Mouse (Mus musculus) central nervous system, embryonic 11.5 days (tissue): ENCODE measurements around the gene Doc2a. TPM values are rescaled to one million over a fixed set of nuclear protein-coding genes. Genes with fewer than 3 reads are reported as not detected.

ENCODE experiments used
- polyA plus RNA-seq: library from polyadenylated mRNA; depleted of rRNA; stranded (reverse); fragments of >200 nt; gene quantifications from 2 replicates; pipeline ENCODE4 v1.2.3, GENCODE M21; 2012; rRNA removed

Gene Doc2a
- polyA plus RNA-seq = 4.1 and 5.6 TPM in 2 replicates

DNA sequence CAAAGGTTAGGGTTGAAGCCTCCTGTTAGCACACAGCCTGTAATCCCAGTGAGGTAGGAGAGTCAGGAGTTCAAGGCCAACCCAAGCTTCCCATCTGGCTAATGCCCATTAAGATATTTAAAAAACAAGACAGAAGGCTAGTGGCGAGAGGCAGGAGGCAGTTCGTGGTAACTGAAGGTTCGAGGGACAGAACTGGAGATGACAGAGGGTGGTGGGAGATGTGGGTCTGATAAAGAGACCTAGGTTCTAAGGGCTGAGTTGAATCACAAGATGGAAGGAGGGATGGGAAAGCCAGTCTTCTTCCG is at the start of gene Doc2a:
TSS of gene Doc2a (plus strand) at position 301 of the 305 bp plus-strand sequence.

DNA sequence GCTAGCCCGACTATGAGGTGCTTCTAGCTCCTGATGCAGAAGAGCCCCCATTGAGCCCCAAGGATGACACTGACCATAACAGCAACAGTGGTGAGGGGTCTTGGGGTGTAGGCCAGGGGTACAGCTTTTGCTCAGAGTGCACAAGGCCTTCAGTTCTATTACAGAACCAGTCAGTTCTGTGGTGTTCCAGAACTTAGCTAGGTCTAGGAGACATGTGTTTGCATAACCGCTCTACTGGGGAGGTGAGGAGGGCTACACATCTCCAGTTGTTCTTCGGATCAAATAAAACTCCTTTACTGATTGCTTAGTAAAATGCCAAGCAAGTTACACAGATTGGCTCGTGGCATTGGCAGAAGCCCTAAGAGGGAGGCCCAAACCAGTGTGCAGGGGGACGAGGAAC is 15.7 kb upstream of the Doc2a start, which contains the start of gene 4930451I11Rik:
TSS of gene 4930451I11Rik (minus strand) at position 101 of the 400 bp plus-strand sequence.

DNA sequence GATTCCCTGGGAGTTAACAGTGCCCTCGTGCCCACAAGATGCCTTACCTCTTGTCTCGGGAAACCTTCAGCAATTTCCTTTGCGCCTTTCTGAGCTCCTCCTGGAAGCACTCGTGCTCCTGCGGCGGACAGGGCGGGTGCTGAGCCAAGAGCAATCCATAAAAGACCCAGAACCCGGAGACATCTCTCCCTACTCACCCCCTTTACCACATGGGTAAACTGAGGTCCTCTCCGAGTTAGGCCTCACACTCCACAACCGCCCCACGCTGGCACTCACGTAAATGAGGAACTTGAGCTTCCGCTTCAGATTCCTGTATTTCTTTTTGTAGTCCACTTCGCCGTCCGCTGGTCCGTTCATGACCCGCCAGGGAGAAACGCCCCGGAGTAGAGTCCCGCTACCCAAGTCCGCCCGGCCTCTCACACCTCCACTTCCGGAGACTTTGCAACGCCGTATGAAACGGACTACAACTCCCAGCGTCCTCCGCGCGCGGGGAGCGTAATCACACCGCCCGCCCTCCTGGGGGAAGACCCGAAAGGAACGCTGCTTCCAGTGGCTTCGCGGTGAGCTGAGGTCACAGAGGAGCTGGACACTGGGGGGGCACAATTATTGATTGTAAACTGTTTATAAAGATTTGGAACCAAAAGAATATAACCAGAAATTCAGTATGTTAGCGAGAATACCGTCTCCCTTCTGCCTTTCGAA is 14.4 kb downstream of the Doc2a start, which contains the start of gene Hirip3:
TSS of gene Hirip3 (plus strand) at position 544 of the 702 bp plus-strand sequence.

DNA sequence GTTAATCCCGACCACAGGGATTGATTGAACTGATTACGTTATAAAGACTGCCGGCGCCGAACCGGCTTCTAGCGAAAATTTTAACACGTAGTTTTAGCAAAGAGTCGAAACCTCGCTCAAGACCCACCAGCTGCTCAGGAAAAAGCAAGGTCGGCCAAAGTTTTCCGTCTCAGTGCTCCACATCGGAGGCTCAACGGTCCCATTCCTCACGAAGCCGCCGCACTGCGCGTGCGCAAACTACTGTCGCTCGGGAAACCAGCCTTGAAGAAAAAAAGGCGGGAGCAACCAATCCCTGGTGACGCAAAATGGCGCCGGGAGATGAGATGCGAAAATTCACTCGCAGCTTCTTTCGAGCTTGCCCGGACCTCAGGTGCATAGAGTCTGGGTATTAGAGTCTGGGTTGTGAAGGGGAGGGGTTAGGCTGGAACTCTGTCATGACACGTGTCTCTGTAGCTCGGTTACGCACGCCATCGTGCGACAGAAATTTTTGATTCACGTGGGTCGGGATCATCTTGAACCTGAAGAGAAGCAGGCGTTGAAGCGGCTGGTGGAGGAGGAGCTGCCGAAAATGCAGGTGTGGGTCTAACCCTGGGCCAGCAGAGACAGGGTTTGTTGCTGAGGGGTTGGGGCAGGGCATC is 15.1 kb downstream of the Doc2a start, which contains the start of gene Ino80e:
TSS of gene Ino80e (minus strand) at position 231 of the 638 bp plus-strand sequence.

DNA sequence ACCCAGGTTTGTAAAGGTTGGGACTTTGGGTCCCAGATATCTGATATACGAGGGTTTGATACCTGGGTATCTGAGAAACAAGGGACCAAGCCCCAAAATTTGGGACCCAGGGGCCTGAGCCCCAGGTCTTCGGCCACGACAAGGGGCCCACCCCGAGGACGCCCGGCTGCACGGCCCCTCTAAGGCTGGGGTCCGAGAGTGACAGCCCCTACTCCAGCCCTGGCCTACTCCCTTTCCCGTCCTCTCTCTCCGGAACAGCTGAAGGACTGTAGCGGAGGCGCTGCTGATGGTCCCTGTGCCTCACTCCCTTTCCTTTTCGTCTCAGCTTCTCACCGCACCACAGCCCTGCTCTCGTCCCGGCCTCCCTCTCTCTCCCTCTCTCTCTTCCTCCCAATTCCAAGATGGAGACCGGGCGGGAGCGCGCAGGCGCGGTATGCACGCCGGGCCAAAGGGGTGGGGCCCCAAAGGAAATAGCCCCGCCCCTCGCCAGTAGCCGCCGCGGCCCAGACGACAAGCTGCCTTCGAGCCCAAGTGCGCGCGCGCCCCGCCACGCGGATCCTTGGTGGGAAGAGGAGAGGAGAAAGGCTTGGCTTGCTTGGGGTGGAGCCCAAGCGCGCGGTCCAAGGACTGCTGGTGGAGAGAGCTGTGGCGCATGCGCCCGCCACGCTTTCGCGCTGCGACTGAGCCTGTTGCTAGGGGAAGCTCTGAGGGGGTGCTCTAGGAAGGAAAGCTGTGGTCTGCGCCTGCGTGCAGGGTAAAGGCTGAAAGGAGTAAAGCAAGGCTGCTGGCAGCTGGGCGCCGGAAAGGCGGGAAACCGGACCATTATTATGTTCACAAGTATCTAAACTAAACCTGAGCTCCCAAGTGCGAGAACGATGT is 37.3 kb downstream of the Doc2a start, which contains the start of gene Taok2:
TSS of gene Taok2 (minus strand) at position 418 of the 879 bp plus-strand sequence.

Other genes with a start within 250 kb of the Doc2a start
- 2.4 and 5.1 TPM in 2 replicates for gene Nupr1, start 216.6 kb upstream of the Doc2a start, polyA plus RNA-seq
- gene Sgf29, start 198.1 kb upstream of the Doc2a start, polyA plus RNA-seq = 35.7 and 51.2 TPM in 2 replicates
- gene Sult1a1, start 171.0 kb upstream of the Doc2a start, polyA plus RNA-seq = 0.28 and 0.40 TPM in 2 replicates
- 57.0 and 128 TPM in 2 replicates for gene Bola2, start 152.0 kb upstream of the Doc2a start, polyA plus RNA-seq
- gene Slx1b, start 151.6 kb upstream of the Doc2a start, polyA plus RNA-seq = 26.9 and 29.2 TPM in 2 replicates
- gene Coro1a, start 139.6 kb upstream of the Doc2a start, polyA plus RNA-seq = 36.3 and 47.5 TPM in 2 replicates
- 70.2 and 101 TPM in 2 replicates for gene Mapk3, start 87.8 kb upstream of the Doc2a start, polyA plus RNA-seq
- gene Gdpd3, start 81.1 kb upstream of the Doc2a start, polyA plus RNA-seq = 8.5 and 8.8 TPM in 2 replicates
- 80.9 and 93.6 TPM in 2 replicates for gene Ypel3, start 70.5 kb upstream of the Doc2a start, polyA plus RNA-seq
- gene Tbx6, start 65.9 kb upstream of the Doc2a start, polyA plus RNA-seq = 1.1 and 1.5 TPM in 2 replicates
- gene Ppp4c, start 54.9 kb upstream of the Doc2a start, polyA plus RNA-seq = 268 and 290 TPM in 2 replicates
- 23.7 and 32.0 TPM in 2 replicates for gene Fam57b, start 49.7 kb upstream of the Doc2a start, polyA plus RNA-seq
- not detected in 2 replicates for gene 4930451I11Rik, start 15.8 kb upstream of the Doc2a start, polyA plus RNA-seq
- gene Hirip3, start 14.6 kb downstream of the Doc2a start, polyA plus RNA-seq = 186 and 304 TPM in 2 replicates
- 63.3 and 64.6 TPM in 2 replicates for gene Ino80e, start 15.0 kb downstream of the Doc2a start, polyA plus RNA-seq
- 102 and 154 TPM in 2 replicates for gene Taok2, start 37.3 kb downstream of the Doc2a start, polyA plus RNA-seq
- 23.2 and 23.4 TPM in 2 replicates for gene Tmem219, start 75.5 kb downstream of the Doc2a start, polyA plus RNA-seq
- 26.0 and 28.2 TPM in 2 replicates for gene Kctd13, start 81.5 kb downstream of the Doc2a start, polyA plus RNA-seq
- 2.8 and 7.1 TPM in 2 replicates for gene Asphd1, start 102.2 kb downstream of the Doc2a start, polyA plus RNA-seq
- 14.5 and 15.0 TPM in 2 replicates for gene Sez6l2, start 103.1 kb downstream of the Doc2a start, polyA plus RNA-seq
- 72.5 and 93.7 TPM in 2 replicates for gene Cdipt, start 128.5 kb downstream of the Doc2a start, polyA plus RNA-seq
- gene Cdiptos, start 128.7 kb downstream of the Doc2a start, polyA plus RNA-seq = 0.78 and 0.83 TPM in 2 replicates
- gene Mvp, start 167.2 kb downstream of the Doc2a start, polyA plus RNA-seq = 4.1 and 6.1 TPM in 2 replicates
- 0.20 and 0.56 TPM in 2 replicates for gene Pagr1b, start 169.1 kb downstream of the Doc2a start, polyA plus RNA-seq
- gene Pagr1a, start 169.9 kb downstream of the Doc2a start, polyA plus RNA-seq = 5.7 and 15.9 TPM in 2 replicates
- 97.7 and 244 TPM in 2 replicates for gene Gm42742, start 173.7 kb downstream of the Doc2a start, polyA plus RNA-seq
- 4.3 and 19.0 TPM in 2 replicates for gene Prrt2, start 173.8 kb downstream of the Doc2a start, polyA plus RNA-seq
- 298 and 328 TPM in 2 replicates for gene Maz, start 179.6 kb downstream of the Doc2a start, polyA plus RNA-seq
- gene Kif22, start 195.1 kb downstream of the Doc2a start, polyA plus RNA-seq = 99.9 and 158 TPM in 2 replicates
- 0.22 TPM in 1 of 2 replicates, not detected in the other for gene Zg16, start 239.9 kb downstream of the Doc2a start, polyA plus RNA-seq
- gene AI467606, start 243.9 kb downstream of the Doc2a start, polyA plus RNA-seq = 1.0 and 1.3 TPM in 2 replicates